Mouse (Mus musculus): ENCODE measurements at regions not wholly inside any gene's neighbourhood (a gene's known extent, or its start where the extent isn't known, plus 50 kb on each side); places are given as distances from the start of the nearest gene placed in this dataset.

DNA sequence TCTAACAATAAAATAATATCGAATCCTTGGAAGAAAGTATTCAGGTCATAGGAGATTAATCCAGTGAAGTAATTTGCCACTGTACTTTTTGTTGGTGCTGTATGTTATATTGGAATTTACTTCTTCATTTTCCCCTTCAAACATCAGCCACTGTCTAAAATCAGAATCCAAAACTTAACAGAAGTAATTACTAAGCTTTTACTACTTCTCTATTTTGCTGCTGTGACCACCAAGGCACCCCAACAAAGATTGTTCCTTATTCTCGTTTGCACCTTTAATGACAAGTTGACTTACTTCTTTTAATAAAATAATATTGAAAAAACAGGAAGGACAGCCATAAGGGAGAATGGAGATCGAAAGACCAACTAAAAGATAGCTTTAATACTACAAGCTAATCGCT, 1130.1 kb upstream of the Cited2 start:
- no peak for TF ChIP-seq CTCF (conservative IDR thresholded peaks at IDR 0.05; ENCODE audit: low read length)
- TF ChIP-seq NANOG (IDR thresholded peaks at IDR 0.05; ENCODE audit: borderline replicate concordance, low read length) = no peak
- no peak for TF ChIP-seq POU5F1 (IDR thresholded peaks at IDR 0.05; ENCODE audit: borderline replicate concordance, low read length)
